Mouse (Mus musculus) MEL-GATA-1-ER (cell line): Measurements from ENCODE around the gene Cd151.

ENCODE experiments used
- DNase-seq: peaks from one replicate; pipeline ENCODE4 v3.0.0-alpha.2; 2012; ENCODE audit warnings: low read depth; ENCODE audit errors: extremely low read depth

The Cd151 gene

DNA sequence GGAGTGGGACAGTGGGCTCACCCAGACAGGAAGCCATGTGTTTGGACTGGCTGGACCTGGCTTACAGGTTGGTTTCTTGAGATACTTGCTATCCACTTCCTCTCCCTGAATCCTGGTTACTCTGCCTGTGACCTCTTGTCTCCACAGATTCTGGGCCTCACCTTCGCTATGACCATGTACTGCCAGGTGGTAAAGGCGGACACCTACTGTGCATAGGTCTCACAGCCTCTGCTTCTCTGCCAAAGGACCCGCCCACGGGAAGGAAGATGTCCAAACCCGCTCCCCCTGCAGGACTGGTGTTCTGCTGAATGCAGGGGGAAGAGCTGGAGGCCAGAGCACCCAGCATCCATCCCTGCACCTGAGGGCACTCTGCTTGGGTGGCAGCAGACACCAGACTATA lies 25.5 kb downstream of the Cd151 start:
- DNase-seq = no peak

DNA sequence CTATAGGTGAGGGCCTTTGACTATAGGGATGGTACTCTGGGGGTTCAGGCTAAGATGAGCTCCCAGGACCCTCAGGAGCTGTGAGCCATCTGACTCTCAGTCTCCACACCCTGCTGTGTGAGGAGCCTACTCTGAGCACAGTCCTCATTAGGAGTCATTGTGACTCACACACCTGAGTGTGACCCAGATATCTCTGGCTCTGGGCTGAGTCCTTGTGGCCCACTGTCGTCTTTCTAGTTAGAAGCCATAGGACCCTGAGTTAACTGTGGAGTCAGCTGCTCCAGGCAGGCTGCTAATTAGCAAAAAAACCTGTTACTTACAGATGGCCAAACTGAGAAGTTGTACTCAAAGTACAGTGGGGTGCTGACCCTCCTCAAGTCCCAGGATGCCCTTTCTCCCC lies 26.5 kb downstream of the Cd151 start:
- no peak for DNase-seq

DNA sequence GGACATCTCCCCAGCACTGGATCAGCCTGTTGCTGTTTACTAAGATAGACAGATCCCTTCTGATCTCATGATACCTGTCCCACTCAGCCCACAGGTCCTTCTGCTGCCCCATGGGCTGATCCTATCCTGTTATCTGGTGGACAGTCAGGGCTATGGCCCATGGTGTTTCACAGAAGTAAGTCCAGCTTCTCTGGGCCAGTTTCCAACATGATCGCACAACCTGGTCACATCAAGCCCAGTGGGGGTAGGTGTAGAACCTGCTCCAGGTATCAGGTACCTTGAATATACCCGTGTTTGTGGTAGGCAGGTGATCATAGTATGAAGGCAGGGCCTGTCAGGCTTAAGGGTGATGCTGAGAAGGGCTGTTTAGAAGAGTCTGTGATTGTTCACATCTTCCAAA lies 28.2 kb downstream of the Cd151 start:
- DNase-seq = no peak

DNA sequence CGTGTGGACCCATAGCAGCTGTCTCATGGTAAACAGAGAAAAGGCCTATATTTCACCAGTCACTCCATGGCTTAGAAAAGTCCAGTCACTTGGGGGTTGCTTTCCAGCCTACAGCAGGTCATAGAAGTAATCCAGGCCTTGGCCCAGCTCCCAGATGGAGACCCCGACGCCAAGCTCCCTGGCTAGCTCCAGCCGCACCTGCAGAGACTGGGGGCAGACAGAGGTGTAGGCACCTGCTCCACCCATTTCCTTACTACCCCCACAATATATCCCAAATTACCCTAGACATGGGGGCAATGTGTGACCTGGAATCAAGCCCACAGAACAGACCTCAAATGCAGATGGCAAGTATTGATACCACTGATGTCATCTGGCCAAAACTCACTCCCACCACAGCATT lies 28.7 kb downstream of the Cd151 start:
- DNase-seq = no peak

DNA sequence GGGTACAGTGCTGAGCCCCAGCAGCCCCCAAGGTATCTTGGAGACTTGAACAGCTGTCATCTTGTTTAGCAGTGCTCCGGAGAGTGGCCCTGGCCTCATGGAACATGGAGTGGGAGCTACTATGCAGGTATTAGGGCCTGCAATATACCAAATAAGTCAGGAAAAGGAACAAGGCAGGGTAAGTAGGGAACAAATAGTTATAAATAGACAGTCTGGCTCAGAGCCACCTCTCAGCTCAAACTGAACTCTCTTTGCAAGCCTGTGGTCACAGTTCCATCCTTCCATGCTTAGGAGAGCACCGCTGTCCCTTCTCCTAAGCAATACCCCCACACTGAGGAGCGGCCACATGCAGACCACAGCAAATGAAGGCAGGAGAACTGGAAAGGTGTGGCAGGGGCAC lies 30.4 kb downstream of the Cd151 start:
- DNase-seq = no peak

DNA sequence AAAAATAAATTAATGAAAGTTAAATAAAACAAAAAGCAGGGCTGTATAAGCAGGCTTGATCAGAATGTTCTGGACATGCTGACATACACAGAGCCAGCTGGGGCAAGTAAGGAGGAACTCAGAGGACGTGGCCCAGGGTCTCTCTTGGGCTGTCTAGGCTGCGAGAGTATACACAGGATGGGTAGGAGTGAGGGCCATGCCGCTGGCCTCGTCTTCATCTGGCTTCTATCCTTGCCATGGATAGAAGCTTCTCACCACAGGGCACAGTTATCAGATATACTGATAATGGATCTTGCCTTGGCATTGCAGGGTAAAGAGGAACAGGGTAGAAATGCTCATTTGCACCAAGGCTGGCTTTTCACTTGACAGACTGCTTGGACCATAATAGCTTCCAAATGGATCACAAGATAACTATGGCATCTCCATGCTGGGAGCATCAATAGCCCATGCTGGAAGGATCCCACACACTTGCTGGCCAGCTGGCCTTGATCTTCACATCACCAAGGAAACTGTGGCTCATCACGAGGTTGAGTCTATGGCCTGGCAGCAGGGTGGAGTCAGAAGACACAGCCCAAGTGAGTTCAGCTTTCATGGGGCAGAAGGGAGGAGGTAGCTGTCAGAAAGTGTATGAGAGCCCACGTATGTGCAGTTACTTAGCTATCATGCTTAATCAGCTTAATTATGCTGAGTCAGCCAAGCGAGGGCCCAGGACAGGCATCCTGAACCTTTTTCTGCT lies 34.8 kb downstream of the Cd151 start:
- DNase-seq = no peak

DNA sequence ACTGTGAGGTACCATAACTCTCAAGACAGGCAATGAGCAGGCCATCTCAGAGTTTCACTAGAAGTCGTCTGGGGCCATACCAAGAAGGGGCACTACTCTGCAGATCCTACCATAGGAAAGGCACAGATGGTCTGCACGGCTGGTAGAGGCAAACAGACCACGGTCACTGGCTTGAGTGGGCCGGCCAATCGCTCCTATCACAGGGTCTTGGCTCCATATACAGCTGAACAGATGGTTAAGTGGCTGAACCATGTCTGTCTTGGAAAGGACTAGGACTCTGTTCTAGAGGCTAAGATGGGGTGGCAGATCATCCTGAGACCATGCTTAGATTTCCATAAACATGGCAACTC lies 35.3 kb downstream of the Cd151 start:
- no peak for DNase-seq

DNA sequence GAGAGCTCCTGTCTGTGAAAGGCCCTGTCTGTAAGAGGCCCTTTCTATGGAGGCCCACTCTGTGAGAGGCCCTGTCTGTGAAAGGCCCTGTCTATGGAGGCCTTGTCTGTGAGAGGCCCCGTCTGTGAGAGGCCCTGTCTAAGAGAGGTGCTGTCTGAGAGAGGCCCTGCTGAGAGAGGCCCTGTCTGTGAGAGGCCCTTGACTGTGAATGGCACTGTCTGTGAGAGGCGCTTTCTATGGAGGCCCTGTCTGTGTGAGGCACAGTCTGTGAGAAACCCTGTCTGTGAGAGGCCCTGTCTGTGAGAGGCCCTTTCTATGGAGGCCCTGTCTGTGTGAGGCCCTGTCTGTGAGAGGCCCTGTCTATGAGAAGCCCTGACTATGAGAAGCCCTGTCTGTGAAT lies 39.1 kb downstream of the Cd151 start:
- DNase-seq = no peak

DNA sequence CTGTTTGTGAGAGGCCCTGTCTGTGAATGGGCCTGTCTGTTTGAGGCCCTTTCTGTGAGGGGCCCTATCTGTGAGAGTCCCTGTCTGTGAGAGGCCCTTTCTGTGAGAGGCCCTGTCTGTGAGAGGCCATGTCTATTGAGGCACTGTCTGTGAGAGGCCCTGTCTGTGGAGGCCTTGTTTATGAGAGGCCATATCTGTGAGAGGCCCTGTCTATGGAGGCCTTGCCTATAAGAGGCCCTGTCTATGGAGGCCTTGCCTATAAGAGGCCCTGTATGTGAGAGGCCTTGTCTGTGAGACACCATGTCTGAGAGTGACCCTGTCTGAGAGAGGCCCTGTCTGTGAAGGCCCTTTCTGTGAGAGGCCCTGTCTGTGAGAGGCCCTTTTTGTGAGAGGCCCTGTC lies 41.0 kb downstream of the Cd151 start:
- DNase-seq = no peak

DNA sequence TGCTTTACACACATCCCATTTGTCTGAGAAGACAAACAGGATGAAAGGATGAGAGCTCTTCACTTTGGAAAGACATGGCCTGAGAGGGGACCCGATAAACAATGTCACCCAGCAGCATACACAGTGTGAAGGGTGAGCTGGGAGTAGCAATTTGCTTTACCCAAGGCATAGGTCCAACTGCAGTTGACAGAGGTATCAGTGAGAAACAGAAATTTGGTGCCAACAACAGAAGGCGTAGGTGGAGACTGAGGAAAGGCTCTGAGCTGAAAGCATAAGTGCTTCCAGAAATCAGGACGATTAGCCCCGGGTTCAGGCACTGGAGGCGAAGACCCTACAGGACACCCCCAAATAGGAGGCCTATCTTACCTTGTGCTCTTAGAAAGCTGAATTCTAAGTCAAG lies 43.0 kb downstream of the Cd151 start:
- no peak for DNase-seq

DNA sequence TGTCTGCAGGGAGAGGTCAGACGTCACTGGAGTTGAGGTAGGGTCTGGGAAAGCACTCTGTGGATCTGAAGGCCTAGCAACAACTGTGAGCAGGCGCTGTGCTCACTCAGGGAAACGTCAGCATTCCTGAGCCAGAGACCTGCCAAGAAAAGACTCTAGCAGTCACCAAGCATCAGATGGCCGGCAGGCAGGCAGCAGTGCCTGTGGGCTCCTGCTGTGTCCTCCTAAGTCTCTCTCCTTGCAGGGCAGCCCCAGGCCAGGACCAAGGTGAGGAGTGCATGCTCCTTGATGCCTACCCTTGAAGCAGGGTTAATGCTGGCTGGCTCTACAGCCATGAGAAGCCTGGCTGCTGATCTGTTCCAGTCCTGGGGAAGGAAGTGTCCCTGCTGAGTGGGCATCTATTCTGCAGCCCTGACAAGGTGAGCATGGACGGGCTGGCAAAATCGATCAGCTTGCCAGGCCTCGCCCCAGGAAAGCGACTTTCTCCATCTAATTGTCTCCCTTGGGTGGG lies 43.5 kb downstream of the Cd151 start:
- no peak for DNase-seq

DNA sequence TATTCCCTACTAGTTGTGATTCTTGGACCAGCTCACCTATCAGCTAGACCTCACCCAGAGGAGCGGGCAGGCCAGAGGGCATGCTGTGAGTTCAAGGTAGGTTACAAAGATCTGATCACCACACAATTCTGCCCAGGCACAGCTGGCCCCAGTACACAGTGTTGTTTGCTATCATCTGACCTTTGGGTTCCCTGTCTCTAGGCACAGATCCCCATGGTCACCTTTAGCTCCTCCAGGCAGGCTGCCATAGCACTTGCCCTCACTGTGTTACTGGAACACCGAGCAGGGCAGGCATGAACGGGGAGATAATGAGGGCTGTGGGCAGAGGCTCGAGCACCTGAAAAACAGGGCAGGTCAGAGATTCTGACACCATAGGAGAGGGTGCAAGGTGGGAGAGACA lies 50.4 kb downstream of the Cd151 start:
- no peak for DNase-seq

DNA sequence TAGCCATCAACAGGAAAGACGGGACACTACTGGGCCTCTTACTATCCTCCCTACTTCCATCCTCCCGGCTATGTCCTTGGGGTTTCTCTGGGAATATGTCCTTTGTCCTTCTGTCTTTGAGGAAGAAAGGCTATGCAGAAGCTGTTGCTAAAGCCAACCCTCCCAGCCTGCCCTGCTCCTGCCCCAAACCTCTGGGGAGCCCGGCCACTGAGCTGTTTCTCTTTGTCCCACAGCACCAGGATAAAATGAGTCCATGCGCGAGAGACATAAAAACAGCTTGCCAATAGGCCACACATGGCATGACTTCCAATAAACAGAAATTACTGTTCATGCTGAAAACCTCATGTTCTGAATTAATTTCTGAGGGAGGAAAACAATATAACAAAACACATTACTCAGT lies 51.1 kb downstream of the Cd151 start:
- DNase-seq = no peak

DNA sequence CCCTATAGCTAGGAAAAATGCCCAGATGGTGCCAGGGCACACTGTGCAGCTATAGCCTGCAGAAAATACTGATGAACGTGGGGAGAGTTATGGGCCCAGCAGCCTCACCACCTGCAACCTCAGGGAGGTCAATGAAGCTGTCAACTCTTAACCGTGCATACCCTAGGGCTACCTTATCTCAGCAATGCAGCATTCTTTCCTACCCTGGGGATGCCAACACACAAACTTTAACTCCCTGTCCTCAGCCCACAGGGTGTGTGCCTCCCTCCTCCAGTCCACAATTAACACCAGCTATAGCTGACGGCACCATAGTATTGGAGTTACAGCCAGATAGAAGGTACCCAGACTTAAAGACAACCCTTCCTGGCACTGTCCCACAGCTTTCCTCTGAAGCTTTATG lies 51.7 kb downstream of the Cd151 start:
- no peak for DNase-seq

DNA sequence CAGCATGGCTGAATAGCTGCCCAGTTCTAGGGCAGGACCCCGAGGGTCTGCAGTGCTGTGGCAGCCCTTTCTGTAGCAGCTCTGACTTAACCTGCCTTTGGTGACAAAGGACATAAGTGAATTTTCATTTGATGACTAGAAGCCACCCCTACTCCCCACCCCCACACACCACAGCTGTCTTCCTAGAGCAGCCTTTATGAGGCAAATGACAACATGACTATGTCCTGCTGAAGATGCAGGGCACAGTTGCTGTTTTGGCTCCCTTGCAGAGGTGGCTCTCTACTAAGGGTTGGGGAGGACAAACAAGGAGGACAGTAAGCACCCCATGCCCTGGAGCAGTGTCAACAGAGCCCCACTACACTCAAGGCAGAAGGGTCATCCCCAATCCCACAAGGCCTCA lies 52.6 kb downstream of the Cd151 start:
- no peak for DNase-seq
